Mouse (Mus musculus) spleen, adult 2 months (tissue): ENCODE measurements around the gene Sod2.

Experiments
- CTCF ChIP-seq: fragments of 200-500 bp; IDR thresholded peaks from 2 replicates; pipeline ENCODE4 v1.5.1; 2011; ENCODE audit warnings: mild to moderate bottlenecking, inconsistent platforms; ENCODE audit not compliant: insufficient read depth, insufficient read length, insufficient replicate concordance; ENCODE audit errors: extremely low read depth
- POLR2A ChIP-seq: fragments of 200-500 bp; IDR thresholded peaks from 2 replicates; pipeline ENCODE4 v1.6.1; 2011; ENCODE audit warnings: low read depth, low read length, inconsistent platforms

- TF ChIP-seq CTCF (no peak), POLR2A (no peak)
Measured at GRCm38 (mm10) chr17:12997890-12998289, 8.8 kb upstream of the Sod2 start.
